Mouse (Mus musculus) ovary, adult 10 weeks (tissue): Measurements from ENCODE around the gene Aicda. TPM values are rescaled to one million over a fixed set of nuclear protein-coding genes. Genes with fewer than 3 reads are reported as not detected.

Experiments
- polyA plus RNA-seq: library from polyadenylated mRNA; stranded (reverse); fragments of 350-450 nt; fragmentation: Illumina TruSeq; extraction: RNeasy Lipid Tissue Mini Kit (QIAGEN cat#74804); gene quantifications from one replicate; pipeline ENCODE4 v1.2.3, GENCODE M21; 2014

Gene Aicda
- polyA plus RNA-seq, result 4.4 TPM

GRCm38 (mm10) chr6:122553606-122554005 lies at the start of gene Aicda:
Gene Aicda (plus strand): TSS chr6:122553801.

DNA sequence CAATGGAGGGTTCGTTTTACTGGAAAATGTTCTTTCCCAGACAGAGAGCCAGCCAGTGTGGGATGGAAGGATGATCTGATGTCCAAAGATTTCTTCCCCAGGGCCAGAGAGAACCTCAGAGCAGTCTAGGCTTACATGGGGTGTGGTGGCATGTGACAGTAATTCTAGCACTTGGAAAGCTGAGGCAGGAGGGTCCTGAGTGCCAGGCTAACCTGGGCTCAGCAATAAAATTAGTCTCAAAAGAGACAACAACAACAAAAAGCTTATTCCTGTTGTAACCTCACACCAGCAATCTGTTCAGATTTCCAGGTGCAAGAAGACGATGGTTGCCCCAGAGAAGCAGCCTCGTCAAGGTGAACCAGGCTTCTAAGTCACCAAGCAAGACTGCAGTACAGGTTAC lies 48.1 kb upstream of the Aicda start, which contains the start of gene Mfap5:
Gene Mfap5, plus strand, starts transcription at position 301 of the 400 bp plus-strand sequence.

GRCm38 (mm10) chr6:122602242-122602991 lies 48.8 kb downstream of the Aicda start, which contains the start of gene Apobec1:
Gene Apobec1 (minus strand): TSS chr6:122602444.

GRCm38 (mm10) chr6:122609771-122610170 lies 56.2 kb downstream of the Aicda start, which contains the start of gene Gdf3:
Gene Gdf3 (minus strand): TSS chr6:122610087.

Other genes with a start within 250 kb of the Aicda start
- 234 TPM for gene M6pr, start 245.1 kb upstream of the Aicda start, polyA plus RNA-seq
- gene Phc1, start 213.2 kb upstream of the Aicda start, polyA plus RNA-seq, result 4.2 TPM
- gene Rimklb, start 55.0 kb upstream of the Aicda start, polyA plus RNA-seq, result 81.0 TPM
- 33.2 TPM for gene Mfap5, start 48.0 kb upstream of the Aicda start, polyA plus RNA-seq
- gene Apobec1, start 48.6 kb downstream of the Aicda start, polyA plus RNA-seq, result 25.7 TPM
- not detected for gene Gdf3, start 56.3 kb downstream of the Aicda start, polyA plus RNA-seq
- 36.9 TPM for gene Dppa3, start 72.6 kb downstream of the Aicda start, polyA plus RNA-seq
- gene Nanog, start 153.7 kb downstream of the Aicda start, polyA plus RNA-seq, result 0.23 TPM
- gene Slc2a3, start 247.8 kb downstream of the Aicda start, polyA plus RNA-seq, result 6.3 TPM